ENCODE assay signal across 10 mouse cellular contexts in the genomic region with DNA sequence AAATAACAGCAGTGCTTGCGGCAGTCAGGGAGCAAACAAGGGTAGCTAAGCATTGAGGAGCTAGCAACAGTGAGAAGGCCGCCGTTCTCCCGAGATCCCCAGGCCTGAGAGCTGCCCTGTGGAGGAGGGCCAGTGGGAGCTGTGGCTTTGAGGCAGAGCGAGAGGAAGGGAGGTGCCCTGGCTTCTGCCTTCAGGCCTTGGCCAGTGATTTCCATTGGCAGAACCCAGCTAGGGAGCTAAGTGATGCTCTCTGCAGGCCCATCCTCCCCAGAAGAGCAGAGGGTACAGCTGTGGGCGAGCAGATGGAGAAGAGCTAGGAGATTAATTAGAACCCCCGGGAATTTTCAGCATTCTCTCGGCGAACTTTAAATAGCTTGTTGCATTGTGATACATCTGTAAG. TPM values are rescaled to one million over a fixed set of nuclear protein-coding genes. Genes with fewer than 3 reads are reported as not detected.
DNase-seq lines count a peak whose midpoint lies in the region; ATAC-seq lines count a peak whose summit lies in the region.
"Had no signal": no experiment of that assay in that cellular context is flagged by ENCODE, and none has a peak within 500 bp of the region (broad histone marks: within the 10 kb centered on the region; RNA-seq: fewer than 3 reads in every experiment).

No protein-coding gene starts in this region.

- no peak overlapping the region for H3K4me3 ChIP-seq in forebrain, embryonic 13.5 days
- H3K4me3 ChIP-seq in hindbrain, embryonic 12.5 days, result no peak overlapping the region
- H3K4me3 ChIP-seq: heart, embryonic 15.5 days; megakaryocyte, embryonic 14.5 days had no signal

- WGBS in forebrain, embryonic 13.5 days, result 28% methylated on average over 9 of the region's 9 CpGs
- 28% methylated on average over 9 of the region's 9 CpGs for WGBS in hindbrain, embryonic 12.5 days

- H3K27me3 ChIP-seq in forebrain, embryonic 13.5 days, result no peaks in the 10 kb centered on the region
- no peaks in the 10 kb centered on the region for H3K27me3 ChIP-seq in hindbrain, embryonic 12.5 days
- H3K27me3 ChIP-seq: heart, embryonic 15.5 days had no signal

- H3K4me1 ChIP-seq in forebrain, embryonic 13.5 days, result peaks cover 10% of the 10 kb centered on the region
- H3K4me1 ChIP-seq in hindbrain, embryonic 12.5 days, result peaks cover 6% of the 10 kb centered on the region

- H3K36me3 ChIP-seq in forebrain, embryonic 13.5 days (ENCODE audit: poor library complexity, severe bottlenecking), result no peaks in the 10 kb centered on the region
- H3K36me3 ChIP-seq in hindbrain, embryonic 12.5 days, result no peaks in the 10 kb centered on the region
- H3K36me3 ChIP-seq: heart, embryonic 15.5 days had no signal

- H3K4me2 ChIP-seq in forebrain, embryonic 13.5 days, result no peak overlapping the region
- 0 out of 2 replicates have a peak overlapping the region, but pooled peaks have one; percentile 13 for H3K4me2 ChIP-seq in hindbrain, embryonic 12.5 days (replicated peaks)
- H3K4me2 ChIP-seq: heart, embryonic 15.5 days had no signal

- H3K27ac ChIP-seq in forebrain, embryonic 13.5 days, result 0 out of 2 replicates have a peak overlapping the region, but pooled peaks have one; percentile 6
- peak overlapping the region; percentile 35; the same call in 1 of the 2 replicates for H3K27ac ChIP-seq in hindbrain, embryonic 12.5 days
- H3K27ac ChIP-seq: heart, embryonic 15.5 days had no signal

- no peak overlapping the region for H3K9ac ChIP-seq in forebrain, embryonic 13.5 days
- H3K9ac ChIP-seq in hindbrain, embryonic 12.5 days, result no peak overlapping the region
- H3K9ac ChIP-seq: heart, embryonic 15.5 days had no signal

- H3K9me3 ChIP-seq in forebrain, embryonic 13.5 days (replicated peaks), result no peaks in the 10 kb centered on the region
- no peaks in the 10 kb centered on the region for H3K9me3 ChIP-seq in hindbrain, embryonic 12.5 days (replicated peaks)
- H3K9me3 ChIP-seq: heart, embryonic 15.5 days; megakaryocyte, embryonic 14.5 days had no signal

- ATAC-seq in forebrain, embryonic 13.5 days, result peak; percentile 60; the same call in 1 of the 2 replicates
- ATAC-seq in hindbrain, embryonic 12.5 days (ENCODE audit: low FRiP score), result peak; percentile 84
- no peak for ATAC-seq in inflammation-experienced regulatory T-cells, adult 6 months

- DNase-seq in embryo, embryonic 10 days (ENCODE audit: low spot score), result peak; percentile 26
- DNase-seq in embryo, embryonic 9.5 days (ENCODE audit: extremely low spot score), result no peak
- peak; percentile 72 for DNase-seq in Muller cell, postnatal 12 days (ENCODE audit: inconsistent ontology term)
- DNase-seq in lung, postnatal 4 days, result peak; percentile 34 to 51
- DNase-seq in right cerebral cortex, postnatal 25 days, result peak; percentile 21

RNA-seq across cellular contexts. Expression of gene Myo6, which starts 8.8 kb away (rescaled TPM):
- 12.4 and 14.0 TPM in 2 replicates for polyA plus RNA-seq in forebrain, embryonic 13.5 days (2015; fragmentation: Nextera tagmentation; extraction: Ambion mirVana)
- 16.1 and 19.6 TPM in 2 replicates for polyA plus RNA-seq in hindbrain, embryonic 12.5 days (2016; fragmentation: Nextera tagmentation; extraction: Ambion mirVana)
- polyA plus RNA-seq in inflammation-experienced regulatory T-cells, adult 6 months (2017; shearing (Covaris generic)), result 10 to 100 TPM in 1 of 3 experiments, 1 to 10 TPM in 2; 1.3 to 34.9 (median 7.7) TPM
